Mouse (Mus musculus): ENCODE measurements around the gene Epn3. TPM values are rescaled to one million over a fixed set of nuclear protein-coding genes. Genes with fewer than 3 reads are reported as not detected.

The Epn3 gene
- polyA plus RNA-seq, 1 experiment from 2014 or later: 0.43 TPM

DNA sequence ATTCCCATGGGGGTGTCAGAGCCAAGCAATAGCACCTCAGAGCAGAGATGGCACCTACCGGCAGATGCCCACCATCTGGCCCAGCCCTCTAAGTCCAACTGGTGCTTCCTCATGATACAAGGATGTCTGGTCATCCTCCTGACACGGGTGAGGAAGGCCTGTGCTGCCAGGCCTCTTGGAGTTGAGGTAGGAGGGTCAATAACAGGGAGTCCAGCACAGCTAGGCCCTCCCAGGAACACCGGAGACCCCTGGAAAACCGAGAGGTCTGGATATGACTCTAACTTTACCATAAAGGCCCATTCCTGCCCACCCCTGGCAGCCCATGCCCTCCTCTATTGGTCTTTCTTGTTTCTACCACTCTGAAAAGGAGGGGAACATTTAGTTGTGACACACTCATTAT lies 42.6 kb upstream of the Epn3 start:
- Histone ChIP-seq H3K27me3 (ENCODE audit: control insufficient read depth, insufficient read depth, low read length) (no peaks in the 10 kb centered on the region), H3K4me1 (ENCODE audit: control insufficient read depth, insufficient read depth, low read length) (0 out of 2 replicates have a peak, but pooled peaks cover 2% of the 10 kb centered on the region), H3K36me3 (ENCODE audit: control insufficient read depth, insufficient read depth, low read length) (peaks cover 5% of the 10 kb centered on the region; the same call in 1 of the 2 replicates), H3K9me3 (ENCODE audit: control insufficient read depth, low read length) (no peaks in the 10 kb centered on the region), H3K4me2 (ENCODE audit: low read length) (no peak overlapping the region), H3K9ac (replicated peaks; ENCODE audit: low read length) (no peak overlapping the region), H3K4me3 (replicated peaks; ENCODE audit: low read depth, low read length) (no peak overlapping the region), H3K27ac (replicated peaks; ENCODE audit: low read depth, low read length) (no peak overlapping the region)
- DNase-seq (no peak), ATAC-seq (ENCODE audit: low FRiP score, low TSS enrichment) (no peak)
- 88% methylated on average over 4 of the region's 4 CpGs for WGBS

DNA sequence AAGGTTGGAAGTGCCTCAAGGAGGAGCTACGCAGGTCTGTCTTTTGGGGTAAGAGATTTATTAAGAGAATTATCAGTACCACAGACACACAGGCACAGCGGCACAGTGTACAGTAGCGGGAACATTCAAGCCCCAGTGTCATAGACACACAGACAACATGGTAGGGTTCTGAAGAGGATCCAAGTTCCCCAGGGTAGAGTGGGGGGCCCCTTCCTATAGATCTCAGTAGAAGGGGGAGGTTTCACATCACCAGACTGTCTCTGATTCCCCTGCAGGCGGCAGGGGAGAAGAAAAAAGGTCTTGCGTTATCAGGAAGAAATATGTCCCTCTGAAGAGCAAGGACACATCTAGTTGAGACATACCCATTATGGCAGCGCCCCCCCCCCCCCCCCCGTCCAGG lies 40.0 kb upstream of the Epn3 start:
- Histone ChIP-seq H3K4me1 (ENCODE audit: control insufficient read depth, insufficient read depth, low read length) (0 out of 2 replicates have a peak, but pooled peaks cover 2% of the 10 kb centered on the region), H3K27ac (replicated peaks; ENCODE audit: low read depth, low read length) (no peak overlapping the region), H3K9me3 (ENCODE audit: control insufficient read depth, low read length) (no peaks in the 10 kb centered on the region), H3K4me3 (replicated peaks; ENCODE audit: low read depth, low read length) (no peak overlapping the region), H3K9ac (replicated peaks; ENCODE audit: low read length) (no peak overlapping the region), H3K36me3 (ENCODE audit: control insufficient read depth, insufficient read depth, low read length) (peaks cover 5% of the 10 kb centered on the region; the same call in 1 of the 2 replicates), H3K27me3 (ENCODE audit: control insufficient read depth, insufficient read depth, low read length) (no peaks in the 10 kb centered on the region), H3K4me2 (ENCODE audit: low read length) (no peak overlapping the region)
- 76% methylated on average over 7 of the region's 7 CpGs for WGBS
- no peak for ATAC-seq (ENCODE audit: low FRiP score, low TSS enrichment)
- DNase-seq: no peak

DNA sequence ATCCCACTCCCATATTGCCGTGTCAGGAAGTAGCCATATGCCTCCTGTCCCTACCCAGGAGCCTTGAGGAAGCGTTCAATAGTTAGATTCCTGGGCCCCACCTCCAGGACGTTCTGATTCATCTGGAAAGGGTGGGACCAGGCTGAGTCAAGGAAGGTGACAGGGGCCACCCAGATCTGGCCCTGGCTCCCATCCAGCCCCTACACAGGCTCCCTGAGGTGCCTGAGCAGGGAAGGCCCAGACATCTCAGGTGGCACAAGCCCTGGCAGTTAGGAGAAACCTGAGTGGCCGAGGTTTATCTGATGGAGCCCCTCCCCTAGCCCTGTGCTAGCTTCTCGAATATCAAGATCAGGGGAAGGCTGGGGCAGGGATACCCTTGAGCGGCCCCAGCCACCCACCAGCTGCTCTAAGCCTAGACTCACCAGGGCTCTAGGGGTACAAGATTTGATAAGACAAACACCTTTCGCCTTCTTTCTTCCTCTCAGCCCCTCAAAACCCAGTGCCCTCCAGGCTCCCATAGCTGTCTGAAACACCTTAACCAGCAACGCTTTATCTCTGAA lies 39.0 kb upstream of the Epn3 start:
- Histone ChIP-seq H3K36me3 (ENCODE audit: control insufficient read depth, insufficient read depth, low read length) (peaks cover 5% of the 10 kb centered on the region; the same call in 1 of the 2 replicates), H3K4me2 (ENCODE audit: low read length) (no peak overlapping the region), H3K4me1 (ENCODE audit: control insufficient read depth, insufficient read depth, low read length) (0 out of 2 replicates have a peak, but pooled peaks cover under 1% of the 10 kb centered on the region), H3K27me3 (ENCODE audit: control insufficient read depth, insufficient read depth, low read length) (no peaks in the 10 kb centered on the region), H3K27ac (replicated peaks; ENCODE audit: low read depth, low read length) (no peak overlapping the region), H3K4me3 (replicated peaks; ENCODE audit: low read depth, low read length) (no peak overlapping the region), H3K9ac (replicated peaks; ENCODE audit: low read length) (no peak overlapping the region), H3K9me3 (ENCODE audit: control insufficient read depth, low read length) (no peaks in the 10 kb centered on the region)
- WGBS: 69% methylated on average over 8 of the region's 8 CpGs
- DNase-seq (no peak), ATAC-seq (ENCODE audit: low FRiP score, low TSS enrichment) (no peak)

DNA sequence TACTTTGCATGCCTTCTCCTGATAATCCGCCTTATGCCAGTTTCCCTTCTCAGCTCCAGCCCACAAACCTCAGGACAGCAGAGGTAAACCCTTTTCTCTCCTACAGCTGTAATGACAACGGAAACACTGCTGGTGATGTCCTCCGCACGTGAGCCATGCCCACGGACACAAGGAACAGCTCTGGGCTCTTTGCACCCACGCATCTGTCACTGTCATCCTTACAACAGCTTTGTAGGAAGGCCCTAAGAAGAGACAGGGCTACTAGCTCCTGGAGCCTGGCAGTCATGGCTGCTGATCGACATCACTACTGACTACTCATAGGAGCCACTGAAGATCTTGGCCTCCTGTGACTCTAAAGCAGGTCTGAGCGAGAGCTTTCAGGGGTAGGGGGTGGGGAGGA lies 33.4 kb upstream of the Epn3 start:
- Histone ChIP-seq H3K9ac (replicated peaks; ENCODE audit: low read length) (no peak overlapping the region), H3K27ac (replicated peaks; ENCODE audit: low read depth, low read length) (no peak overlapping the region), H3K4me1 (ENCODE audit: control insufficient read depth, insufficient read depth, low read length) (no peaks in the 10 kb centered on the region), H3K4me3 (replicated peaks; ENCODE audit: low read depth, low read length) (no peak overlapping the region), H3K4me2 (ENCODE audit: low read length) (no peak overlapping the region), H3K36me3 (ENCODE audit: control insufficient read depth, insufficient read depth, low read length) (no peaks in the 10 kb centered on the region), H3K27me3 (ENCODE audit: control insufficient read depth, insufficient read depth, low read length) (no peaks in the 10 kb centered on the region), H3K9me3 (ENCODE audit: control insufficient read depth, low read length) (no peaks in the 10 kb centered on the region)
- WGBS: 85% methylated on average over 8 of the region's 8 CpGs
- no peak for DNase-seq
- ATAC-seq (ENCODE audit: low FRiP score, low TSS enrichment): no peak

DNA sequence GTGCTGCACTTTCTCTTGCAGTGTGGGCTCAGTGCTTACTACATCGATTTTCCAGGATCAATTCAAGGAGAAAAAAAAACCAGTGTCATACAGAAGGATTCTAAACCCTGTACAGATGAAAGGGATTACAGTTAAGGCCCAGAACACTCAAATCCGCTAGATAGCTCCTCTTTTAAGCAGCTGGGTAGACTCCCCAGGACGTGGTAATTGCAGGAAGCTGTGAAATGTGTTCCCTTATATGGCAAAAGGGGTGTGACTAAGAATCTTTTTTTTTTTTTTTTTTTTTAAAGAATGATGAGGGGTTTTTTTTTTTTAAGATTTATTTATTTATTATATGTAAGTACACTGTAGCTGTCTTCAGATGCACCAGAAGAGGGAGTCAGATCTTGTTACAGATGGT lies 29.1 kb upstream of the Epn3 start:
- Histone ChIP-seq H3K9me3 (ENCODE audit: control insufficient read depth, low read length) (no peaks in the 10 kb centered on the region), H3K4me3 (replicated peaks; ENCODE audit: low read depth, low read length) (no peak overlapping the region), H3K4me1 (ENCODE audit: control insufficient read depth, insufficient read depth, low read length) (no peaks in the 10 kb centered on the region), H3K27ac (replicated peaks; ENCODE audit: low read depth, low read length) (no peak overlapping the region), H3K36me3 (ENCODE audit: control insufficient read depth, insufficient read depth, low read length) (no peaks in the 10 kb centered on the region), H3K4me2 (ENCODE audit: low read length) (no peak overlapping the region), H3K27me3 (ENCODE audit: control insufficient read depth, insufficient read depth, low read length) (no peaks in the 10 kb centered on the region), H3K9ac (replicated peaks; ENCODE audit: low read length) (no peak overlapping the region)
- 40% methylated on average over 3 of the region's 3 CpGs for WGBS
- peak; percentile 43 for DNase-seq
- ATAC-seq (ENCODE audit: low FRiP score, low TSS enrichment): no peak

DNA sequence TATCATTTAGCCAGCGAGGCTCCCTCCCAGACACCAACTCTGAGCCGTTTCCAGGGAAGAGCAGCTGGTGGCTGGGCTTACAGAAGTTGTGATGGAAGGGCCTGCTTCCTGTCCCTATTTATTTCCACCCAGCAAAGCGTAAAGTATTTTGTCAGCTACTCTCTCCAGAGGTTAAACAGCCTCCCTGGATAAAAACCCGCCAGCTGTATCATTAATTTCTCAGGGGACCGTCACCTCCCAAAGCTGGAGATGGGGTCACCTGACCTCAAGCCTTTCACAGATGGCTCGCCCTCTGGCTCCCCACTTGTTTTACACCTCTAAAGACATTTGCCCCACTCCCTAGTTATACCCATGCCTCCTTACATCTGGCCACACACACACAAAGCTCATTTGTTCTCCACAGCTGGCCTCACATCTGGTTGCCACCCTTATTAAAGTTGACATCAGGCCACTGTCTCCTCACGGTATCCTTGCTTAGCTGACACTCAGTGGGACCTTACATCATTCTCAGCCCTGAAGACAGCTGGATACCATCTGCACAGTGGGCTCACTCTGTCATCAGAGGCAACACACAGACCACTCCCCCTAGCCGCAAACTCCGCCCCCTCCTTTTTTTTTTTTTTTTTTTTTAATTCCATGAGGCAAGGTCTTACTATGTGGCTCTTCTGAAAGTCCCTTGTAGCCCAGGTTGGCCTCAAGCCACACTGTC lies 26.6 kb upstream of the Epn3 start:
- WGBS: 52% methylated on average over 9 of the region's 9 CpGs
- ATAC-seq (ENCODE audit: low FRiP score, low TSS enrichment): no peak; the same call in 1 of the 2 replicates
- no peak for DNase-seq

DNA sequence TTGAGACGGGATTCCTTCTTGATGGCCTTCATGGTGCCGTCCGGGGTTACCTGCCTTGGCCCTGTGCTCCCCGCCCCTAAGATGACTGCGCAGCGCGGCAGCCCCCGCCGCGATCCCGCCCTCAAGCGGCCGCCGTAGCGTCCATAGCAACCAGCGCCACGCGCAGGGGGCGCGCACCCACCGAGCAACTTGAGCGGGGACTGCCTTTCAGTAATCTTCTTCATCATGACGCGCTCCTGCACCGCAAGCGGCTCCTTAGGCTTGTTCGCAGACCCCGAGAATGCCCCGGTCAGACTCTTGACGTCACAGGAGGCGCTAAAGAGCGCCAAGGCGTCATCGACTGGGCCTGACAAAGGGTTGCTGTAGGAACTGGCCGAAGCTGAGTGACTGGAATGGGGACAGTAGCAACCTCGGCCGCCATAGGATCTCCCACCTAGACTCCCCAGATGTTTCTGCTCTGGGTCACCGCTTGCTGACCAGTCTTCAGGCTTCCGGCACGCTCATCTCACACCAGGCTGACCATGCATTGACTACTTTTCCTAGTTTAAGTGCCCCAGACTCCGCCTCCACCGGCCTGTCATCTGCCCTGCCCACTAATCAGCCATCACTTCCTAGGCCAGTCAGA lies 21.6 kb upstream of the Epn3 start, which contains the start of gene Mycbpap:
Gene Mycbpap, minus strand, starts transcription at position 524 of the 625 bp plus-strand sequence.
- Histone ChIP-seq H3K4me1 (ENCODE audit: control insufficient read depth, insufficient read depth, low read length) (0 out of 2 replicates have a peak, but pooled peaks cover 10% of the 10 kb centered on the region), H3K27me3 (ENCODE audit: control insufficient read depth, insufficient read depth, low read length) (no peaks in the 10 kb centered on the region), H3K36me3 (ENCODE audit: control insufficient read depth, insufficient read depth, low read length) (no peaks in the 10 kb centered on the region), H3K9ac (replicated peaks; ENCODE audit: low read length) (peak within 1 kb of the TSS; percentile 52), H3K4me2 (ENCODE audit: low read length) (peak within 1 kb of the TSS; percentile 80), H3K4me3 (replicated peaks; ENCODE audit: low read depth, low read length) (peak within 1 kb of the TSS; percentile 45), H3K9me3 (ENCODE audit: control insufficient read depth, low read length) (no peaks in the 10 kb centered on the region), H3K27ac (replicated peaks; ENCODE audit: low read depth, low read length) (0 out of 2 replicates have a peak within 1 kb of the TSS, but pooled peaks have one; percentile 22)
- ATAC-seq (ENCODE audit: low FRiP score, low TSS enrichment) (peak; percentile 37; the same call in 1 of the 2 replicates), DNase-seq (peak; percentile 83)
- under 1% methylated on average over 42 of the region's 42 CpGs for WGBS

More for the DNA sequence above, 26.6 kb upstream of the Epn3 start:
- H3K4me1 ChIP-seq (ENCODE audit: control insufficient read depth, insufficient read depth, low read length): no peaks in the 10 kb centered on the region
- H3K36me3 ChIP-seq (ENCODE audit: control insufficient read depth, insufficient read depth, low read length): no peaks in the 10 kb centered on the region
- no peaks in the 10 kb centered on the region for H3K9me3 ChIP-seq (ENCODE audit: control insufficient read depth, low read length)
- no peak overlapping the region for H3K9ac ChIP-seq (replicated peaks; ENCODE audit: low read length)
- no peak overlapping the region for H3K4me3 ChIP-seq (replicated peaks; ENCODE audit: low read depth, low read length)
- no peak overlapping the region for H3K27ac ChIP-seq (replicated peaks; ENCODE audit: low read depth, low read length)
- H3K4me2 ChIP-seq (ENCODE audit: low read length): no peak overlapping the region
- no peaks in the 10 kb centered on the region for H3K27me3 ChIP-seq (ENCODE audit: control insufficient read depth, insufficient read depth, low read length)

DNA sequence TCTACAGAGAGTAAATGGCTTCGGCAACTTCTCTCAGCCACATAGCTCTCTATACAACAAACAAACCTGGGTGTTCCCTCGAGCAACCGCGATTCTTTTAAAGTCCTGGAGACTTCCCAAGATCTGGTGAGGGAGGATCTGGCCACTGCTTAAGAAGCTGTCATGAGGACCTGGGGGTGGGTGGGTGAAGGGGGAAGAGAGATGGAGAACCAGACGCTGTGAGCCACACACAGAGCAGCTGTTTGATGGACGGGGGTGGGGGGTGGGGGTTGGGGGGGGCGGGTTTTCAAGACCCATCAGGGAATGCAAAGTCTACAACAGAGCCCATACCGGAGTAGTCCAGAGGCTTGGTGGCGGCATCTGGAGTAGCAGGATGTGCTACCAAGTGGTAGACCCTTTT lies 13.7 kb upstream of the Epn3 start:
- Histone ChIP-seq H3K4me2 (ENCODE audit: low read length) (no peak overlapping the region), H3K36me3 (ENCODE audit: control insufficient read depth, insufficient read depth, low read length) (no peaks in the 10 kb centered on the region), H3K4me1 (ENCODE audit: control insufficient read depth, insufficient read depth, low read length) (no peaks in the 10 kb centered on the region), H3K9me3 (ENCODE audit: control insufficient read depth, low read length) (no peaks in the 10 kb centered on the region), H3K9ac (replicated peaks; ENCODE audit: low read length) (no peak overlapping the region), H3K27ac (replicated peaks; ENCODE audit: low read depth, low read length) (no peak overlapping the region), H3K4me3 (replicated peaks; ENCODE audit: low read depth, low read length) (no peak overlapping the region), H3K27me3 (ENCODE audit: control insufficient read depth, insufficient read depth, low read length) (no peaks in the 10 kb centered on the region)
- no peak for ATAC-seq (ENCODE audit: low FRiP score, low TSS enrichment)
- no peak for DNase-seq
- 72% methylated on average over 9 of the region's 9 CpGs for WGBS

All from midbrain, embryonic 14.5 days (tissue).